Mouse (Mus musculus): ENCODE measurements around the gene Cd3d.

Gene Cd3d

DNA sequence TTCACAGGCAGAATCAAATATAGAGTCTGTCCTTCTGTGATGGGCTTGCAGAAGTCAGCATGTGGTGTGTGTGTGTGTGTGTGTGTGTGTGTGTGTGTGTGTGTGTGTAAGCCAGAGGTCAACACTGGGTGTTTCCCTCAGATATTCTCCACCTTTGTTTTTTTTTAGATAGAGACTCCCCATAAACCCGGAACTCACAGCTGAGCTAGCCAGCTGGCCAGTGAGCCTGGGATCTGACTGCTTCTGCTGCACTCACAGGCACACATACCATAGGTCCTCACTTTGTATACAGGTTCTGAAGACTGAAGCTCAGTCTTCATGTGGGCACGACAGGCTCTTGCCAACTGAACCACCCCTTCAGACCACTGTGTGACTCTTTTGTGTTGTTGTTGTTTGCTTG is 50.7 kb downstream of the Cd3d start:
- in situ Hi-C loops (cut with MboI, MseI), result loop anchor here in 1 of 2 experiments (10.0 kb wide), 1 partner anchor 373 kb away; no protein-coding TSS in a partner anchor

DNA sequence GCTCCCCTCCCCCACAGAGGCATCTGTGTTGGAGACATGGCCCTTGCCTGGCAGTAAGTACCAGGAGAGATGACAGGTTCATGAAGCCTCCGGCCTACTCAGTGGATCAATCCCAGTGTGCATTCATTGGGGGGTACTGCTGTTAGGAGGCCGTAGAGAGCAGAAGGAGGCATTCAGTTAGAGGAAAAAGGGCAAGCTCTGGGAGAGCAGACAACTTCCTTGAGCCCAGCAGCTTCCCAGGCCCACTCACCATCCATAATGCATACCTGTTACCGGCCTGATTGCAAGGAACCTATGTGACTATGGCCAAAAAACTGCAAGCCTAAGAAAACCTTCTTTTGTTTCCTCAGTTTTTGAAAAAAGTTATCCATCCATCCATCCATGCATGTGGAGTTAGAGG is 52.9 kb downstream of the Cd3d start:
- in situ Hi-C loops (cut with MboI, MseI), result loop anchor here in 1 of 2 experiments (10.0 kb wide), 1 partner anchor 370 kb away; no protein-coding TSS in a partner anchor

Measured in T-helper 17 cell (primary cell).